Mouse (Mus musculus): ENCODE results near the gene Hnf4a.
"Not testable (repeated sequence)": the region's sequence is repeated elsewhere in the genome, so short reads cannot be mapped to it uniquely, and the experiment has no call there.

Gene Hnf4a

DNA sequence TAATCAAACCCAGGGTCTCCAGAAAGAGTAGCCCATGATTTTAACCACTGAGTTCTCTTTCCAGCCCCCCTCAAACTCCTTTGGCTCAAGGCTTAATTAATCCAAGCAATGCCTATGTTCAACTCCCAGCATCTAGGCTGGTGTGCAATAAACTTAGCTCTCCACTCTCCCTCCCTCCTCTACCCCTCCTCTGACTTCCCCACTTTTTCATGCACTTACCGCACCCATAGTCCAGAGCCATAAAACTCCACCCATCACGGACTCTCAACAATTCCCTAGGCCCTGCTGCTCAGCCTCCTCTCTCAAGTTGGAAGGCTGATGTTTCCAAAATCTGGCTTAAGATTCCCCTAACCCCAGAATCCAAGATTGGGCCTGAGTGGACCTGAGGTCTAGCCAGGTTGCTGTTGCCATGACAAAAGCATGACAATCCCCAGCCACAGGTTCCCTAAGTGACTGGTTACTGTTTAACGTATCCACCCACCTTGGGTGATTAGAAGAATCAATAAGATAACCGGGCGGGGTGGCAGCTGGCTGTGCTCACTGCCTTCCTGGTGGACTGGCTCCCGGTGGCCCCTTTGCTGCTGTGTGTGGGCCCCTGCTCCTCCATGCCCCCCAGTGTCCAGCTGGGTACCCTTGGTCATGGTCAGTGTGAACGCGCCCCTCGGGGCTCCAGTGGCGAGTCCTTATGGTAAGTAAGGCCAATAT lies at the start of gene Hnf4a:
Gene Hnf4a (plus strand): TSS at position 509 of the 705 bp plus-strand sequence.
- no peak for DNase-seq (ENCODE audit: low spot score)

DNA sequence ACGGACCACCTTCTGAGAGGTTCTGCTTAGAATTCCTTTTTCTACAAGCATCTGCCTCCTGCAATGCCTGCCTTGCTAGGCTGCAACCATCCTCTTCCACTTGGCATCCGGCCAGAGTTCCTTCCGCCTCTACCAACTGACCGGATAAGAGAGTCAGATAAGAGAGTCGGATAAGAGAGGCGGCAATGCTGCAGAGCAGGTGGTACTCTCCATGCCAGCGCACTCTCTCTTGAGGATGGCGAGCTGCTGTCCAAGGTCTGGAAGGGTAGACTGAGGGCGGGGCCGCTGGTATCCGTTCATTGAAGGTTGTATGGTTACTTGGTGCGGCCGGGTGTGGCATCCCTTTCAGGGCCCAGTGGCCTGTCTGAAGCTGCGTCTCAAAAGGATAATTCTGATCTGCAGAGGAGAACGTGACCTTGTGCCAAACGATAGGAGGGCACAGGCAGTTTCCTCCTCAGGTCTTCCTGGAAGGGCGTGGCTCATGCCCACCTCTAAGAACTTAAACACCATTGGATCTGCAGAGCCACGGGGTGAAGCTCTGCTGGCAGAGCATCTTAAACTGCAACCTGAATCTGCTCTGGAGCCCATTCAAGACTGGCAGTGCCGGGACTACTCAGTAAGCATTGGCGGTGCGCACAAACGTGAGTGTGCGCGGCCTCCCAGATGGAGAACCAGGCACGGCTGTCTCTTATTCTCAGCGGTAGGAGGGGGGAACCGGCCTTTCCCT lies 47.9 kb upstream of the Hnf4a start:
- DNase-seq (ENCODE audit: low spot score) = no peak

DNA sequence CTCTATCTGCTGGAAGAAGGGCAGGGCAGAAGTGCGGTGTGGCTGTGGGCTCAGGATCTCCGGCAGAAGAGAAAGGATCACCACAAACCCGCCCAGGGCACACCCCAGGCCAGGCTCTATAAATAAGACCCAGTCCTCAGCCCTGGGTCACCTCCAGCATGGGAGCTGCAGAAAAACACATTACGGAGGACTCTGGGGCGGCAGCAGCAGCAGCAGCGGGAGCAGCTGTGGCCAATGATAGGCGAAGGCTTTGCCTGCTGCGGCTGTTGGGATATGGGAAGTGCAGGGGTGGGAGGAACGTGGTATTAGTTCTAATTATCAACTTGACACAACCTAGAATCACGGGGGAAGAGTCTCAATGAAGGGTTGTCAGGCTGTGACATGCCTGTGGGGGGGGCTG lies 47.2 kb upstream of the Hnf4a start:
- no peak for DNase-seq (ENCODE audit: low spot score)

DNA sequence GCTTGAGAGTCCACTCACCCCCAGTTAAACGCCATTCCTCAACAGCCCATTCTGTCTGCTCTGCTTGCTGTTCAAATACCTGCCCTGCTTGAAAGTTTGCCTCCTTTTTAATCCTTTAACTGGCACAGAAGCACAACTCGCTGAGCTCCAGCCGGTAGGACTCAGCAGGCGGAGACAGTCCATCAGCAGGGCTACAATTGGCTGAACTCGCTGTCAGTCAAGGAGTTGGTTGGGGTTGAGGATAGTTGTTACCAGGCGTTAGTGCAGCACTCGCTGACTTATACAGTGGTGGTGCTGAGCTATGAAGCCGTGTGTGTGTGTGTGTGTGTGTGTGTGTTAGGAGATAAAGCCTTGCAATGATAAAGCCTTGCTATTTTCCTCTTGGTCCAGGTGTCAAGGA lies 46.0 kb upstream of the Hnf4a start:
- DNase-seq (ENCODE audit: low spot score) = no peak

DNA sequence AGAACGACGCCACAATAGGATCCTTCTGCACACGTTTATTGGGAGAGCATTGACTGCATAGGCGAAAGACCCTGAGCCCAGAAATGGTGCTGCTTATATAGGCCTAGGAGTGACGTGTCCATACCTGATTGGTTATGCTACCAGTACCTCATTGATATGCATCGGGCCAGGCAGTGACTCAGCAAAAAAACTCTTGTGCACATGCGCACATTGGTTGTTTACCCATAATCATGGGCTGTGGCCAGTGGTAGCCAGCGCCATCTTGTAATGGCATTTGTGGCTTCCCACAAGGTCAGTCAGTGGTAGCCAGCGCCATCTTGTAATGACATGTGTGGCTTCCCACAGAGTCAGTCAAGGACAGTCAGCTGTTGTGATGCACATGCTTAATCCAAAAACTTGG lies 45.3 kb upstream of the Hnf4a start:
- not testable (repeated sequence) for DNase-seq (ENCODE audit: low spot score)

DNA sequence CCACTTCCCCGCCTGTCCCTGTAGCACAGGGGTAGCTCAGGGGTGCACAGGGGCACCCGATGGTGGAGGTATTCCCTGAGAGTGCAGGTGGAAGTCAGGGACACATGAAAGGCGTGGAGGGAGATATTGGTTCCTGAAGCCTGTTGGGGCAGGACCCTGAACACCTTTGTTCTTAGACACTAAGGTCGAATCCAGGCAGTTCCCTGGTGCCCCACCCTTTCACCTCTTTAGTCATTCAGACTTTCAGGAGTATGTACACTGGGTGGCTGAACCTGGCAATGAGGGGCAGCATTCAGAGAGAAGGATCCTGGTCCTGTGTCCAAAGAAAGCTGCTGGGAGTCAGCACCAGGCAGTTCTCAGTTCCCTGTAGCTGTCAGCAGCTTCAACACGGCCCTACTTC lies 44.2 kb upstream of the Hnf4a start:
- no peak for DNase-seq (ENCODE audit: low spot score)

DNA sequence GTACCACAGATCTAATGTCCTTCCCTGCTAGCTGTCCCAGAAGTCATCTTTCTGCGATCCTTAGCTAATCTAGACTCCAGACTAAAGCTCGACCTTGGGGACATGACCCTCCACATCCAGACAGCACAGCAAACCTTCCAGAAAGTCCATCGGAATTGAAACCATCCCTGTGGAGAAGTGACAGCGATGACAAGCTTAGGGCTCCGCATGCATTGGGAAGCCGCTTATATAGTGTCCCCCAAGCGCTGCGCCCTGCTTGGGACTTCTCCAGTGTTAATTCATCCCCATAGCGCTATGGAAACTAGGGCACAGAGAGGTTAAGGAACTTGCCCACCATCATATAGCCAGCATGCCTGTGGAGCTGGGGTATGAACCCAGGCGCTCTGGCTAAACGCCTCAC lies 43.8 kb upstream of the Hnf4a start:
- DNase-seq (ENCODE audit: low spot score) = no peak

DNA sequence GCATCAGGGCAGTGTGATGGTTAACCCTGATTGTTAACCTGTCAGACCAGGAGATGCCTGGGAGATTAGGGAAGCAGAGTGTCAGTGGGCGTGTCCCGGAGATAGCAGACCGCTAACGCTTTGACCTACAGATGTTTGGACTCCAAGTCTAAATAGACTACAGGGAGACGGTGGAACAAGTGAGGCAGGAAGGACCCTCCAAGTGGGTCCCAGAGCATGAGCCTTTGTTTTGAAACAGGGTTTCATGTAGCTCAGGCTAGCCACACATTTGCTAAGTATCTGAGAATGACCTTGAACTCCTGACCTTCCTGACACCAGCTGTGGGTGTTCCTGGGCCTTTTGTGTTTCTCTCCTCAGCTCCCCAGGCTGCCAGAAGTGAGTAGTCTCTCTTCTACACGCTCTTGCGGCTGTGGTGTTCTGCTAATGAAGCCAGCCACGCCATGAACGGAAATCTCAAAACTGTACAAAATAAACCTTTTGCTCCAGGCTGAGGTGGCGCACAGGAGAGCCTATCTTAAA lies 43.3 kb upstream of the Hnf4a start:
- DNase-seq (ENCODE audit: low spot score) = no peak

DNA sequence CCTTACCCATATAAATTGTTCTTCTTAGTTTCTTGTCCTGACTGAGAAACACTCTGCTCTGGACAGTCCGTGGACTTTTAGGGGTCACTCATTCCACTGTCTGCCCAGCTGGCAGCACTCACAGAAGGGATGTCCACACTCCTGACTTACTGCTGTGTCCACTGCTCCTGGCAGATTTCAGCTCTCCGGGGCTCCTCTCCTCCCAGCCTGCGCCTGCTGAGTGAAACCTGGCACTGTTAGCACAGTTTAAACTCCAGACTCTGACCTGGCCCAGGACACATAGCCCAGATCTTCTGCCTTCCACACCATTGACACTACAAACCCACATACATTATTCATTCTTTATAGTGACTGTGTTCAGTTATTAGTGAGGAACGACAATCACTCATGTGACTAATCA lies 42.6 kb upstream of the Hnf4a start:
- no peak for DNase-seq (ENCODE audit: low spot score)

DNA sequence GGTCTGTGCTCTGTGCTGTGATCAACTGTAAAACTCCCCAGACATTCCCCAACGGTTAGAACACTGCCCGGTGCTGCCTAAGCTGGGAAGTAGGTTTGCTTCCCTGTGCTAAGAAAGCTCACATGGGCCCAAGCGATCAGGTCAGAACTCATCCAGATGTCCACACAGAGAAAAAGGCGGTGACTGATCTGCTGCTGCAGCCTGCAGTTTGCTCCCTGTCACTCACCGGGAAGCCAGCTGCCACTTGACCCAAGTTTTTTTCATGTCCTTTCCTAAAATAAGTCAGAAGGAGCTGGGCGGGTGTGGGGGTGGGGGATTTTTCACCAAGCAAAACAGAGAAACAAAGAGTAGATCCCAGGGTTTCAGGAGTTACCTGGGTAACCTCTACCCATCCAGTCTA lies 42.0 kb upstream of the Hnf4a start:
- no peak for DNase-seq (ENCODE audit: low spot score)

DNA sequence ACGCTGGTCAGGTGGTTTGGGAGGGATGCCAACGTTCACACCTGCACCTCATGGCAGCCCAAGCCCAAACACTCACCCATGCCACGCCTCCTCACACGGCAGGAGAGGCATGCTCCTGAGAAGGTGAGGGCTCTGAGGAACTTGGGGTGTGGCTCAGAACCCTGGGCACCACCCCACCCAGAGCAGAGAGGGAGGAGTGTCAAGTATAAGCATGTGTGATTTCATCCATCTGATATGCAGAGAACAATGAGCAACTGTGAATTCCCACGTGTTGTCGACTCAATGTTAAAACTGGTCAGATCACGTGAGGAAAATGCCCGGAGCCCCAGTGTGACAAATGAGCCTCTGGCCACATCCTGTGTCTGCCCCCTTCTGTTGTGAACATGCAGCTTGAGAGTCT lies 39.8 kb upstream of the Hnf4a start:
- no peak for DNase-seq (ENCODE audit: low spot score)

DNA sequence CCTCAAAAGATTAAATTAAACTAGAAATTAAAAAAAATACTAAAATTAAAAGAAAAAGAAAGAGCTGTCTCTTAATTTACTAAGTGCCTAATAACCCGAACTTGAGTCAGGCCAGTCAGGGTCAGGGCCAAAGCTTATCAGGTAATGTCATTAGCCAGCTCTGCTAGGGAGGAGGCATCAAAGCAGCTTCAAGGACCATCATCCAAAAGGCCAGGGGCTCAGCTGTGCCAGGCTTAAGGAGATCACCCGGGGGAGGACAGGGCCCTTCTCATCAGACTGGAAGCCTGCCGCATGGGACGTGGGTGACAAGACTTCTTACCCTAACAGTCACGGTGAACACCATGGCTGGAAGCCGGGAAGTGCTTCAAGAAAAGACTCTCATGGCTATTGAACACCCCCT lies 39.0 kb upstream of the Hnf4a start:
- no peak for DNase-seq (ENCODE audit: low spot score)

DNA sequence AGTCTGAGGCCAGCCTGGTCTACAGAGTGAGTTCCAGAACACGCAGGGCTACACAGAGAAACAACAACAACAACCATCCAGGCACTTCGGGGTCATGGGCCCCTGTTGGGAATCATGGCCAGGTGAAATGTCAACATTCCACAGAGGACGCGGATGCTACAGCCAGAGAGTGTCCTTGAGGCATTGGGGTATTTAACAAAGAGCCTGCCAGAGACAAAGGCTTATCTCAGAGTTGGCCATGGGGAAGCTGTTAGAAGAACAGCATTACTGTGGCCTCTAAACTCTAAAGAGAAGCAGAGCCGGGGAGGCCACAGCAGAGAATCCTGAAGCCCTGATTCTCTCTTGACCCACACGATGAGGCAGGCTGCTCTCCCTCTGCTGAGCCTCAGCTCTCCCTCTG lies 37.7 kb upstream of the Hnf4a start:
- no peak for DNase-seq (ENCODE audit: low spot score)

DNA sequence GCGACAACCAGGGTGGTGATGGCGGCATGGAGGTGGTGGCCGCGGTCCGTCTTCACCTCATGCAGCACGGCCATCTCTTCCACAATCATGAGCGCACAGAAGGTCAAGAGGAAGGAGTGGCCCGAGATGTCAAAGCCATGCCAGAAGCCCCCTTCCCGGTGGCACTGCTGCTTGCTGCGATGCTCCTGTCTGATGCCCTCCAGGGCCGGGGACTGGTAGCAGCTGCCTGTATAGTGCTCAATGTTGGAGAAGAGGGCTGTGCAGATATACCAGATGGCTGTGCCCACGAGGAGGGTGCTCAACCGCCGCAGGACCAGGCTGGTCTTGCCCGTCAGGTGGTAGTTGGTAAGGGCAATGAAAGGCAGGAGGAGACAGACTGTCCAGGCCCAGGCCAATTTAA lies 36.9 kb upstream of the Hnf4a start:
- no peak for DNase-seq (ENCODE audit: low spot score)

DNA sequence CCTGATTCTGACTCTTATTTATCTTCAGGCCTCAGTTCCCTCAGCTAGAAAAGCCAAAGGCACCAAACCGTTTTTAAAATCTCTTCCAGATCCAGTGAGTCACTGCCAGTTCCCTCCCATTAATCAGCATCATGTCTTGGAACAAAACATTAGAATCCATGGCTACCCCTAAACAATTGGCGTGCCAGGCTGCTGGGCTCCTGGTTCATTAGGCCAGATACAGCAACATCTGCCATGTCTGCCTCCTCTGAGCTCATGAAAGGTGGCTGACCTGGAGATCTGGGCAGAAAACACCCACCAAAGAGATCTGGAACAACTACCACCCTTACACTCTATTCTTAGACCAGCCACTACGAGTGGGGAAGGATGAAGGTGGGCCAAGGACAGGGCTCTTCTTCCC lies 35.5 kb upstream of the Hnf4a start:
- DNase-seq (ENCODE audit: low spot score) = no peak

DNA sequence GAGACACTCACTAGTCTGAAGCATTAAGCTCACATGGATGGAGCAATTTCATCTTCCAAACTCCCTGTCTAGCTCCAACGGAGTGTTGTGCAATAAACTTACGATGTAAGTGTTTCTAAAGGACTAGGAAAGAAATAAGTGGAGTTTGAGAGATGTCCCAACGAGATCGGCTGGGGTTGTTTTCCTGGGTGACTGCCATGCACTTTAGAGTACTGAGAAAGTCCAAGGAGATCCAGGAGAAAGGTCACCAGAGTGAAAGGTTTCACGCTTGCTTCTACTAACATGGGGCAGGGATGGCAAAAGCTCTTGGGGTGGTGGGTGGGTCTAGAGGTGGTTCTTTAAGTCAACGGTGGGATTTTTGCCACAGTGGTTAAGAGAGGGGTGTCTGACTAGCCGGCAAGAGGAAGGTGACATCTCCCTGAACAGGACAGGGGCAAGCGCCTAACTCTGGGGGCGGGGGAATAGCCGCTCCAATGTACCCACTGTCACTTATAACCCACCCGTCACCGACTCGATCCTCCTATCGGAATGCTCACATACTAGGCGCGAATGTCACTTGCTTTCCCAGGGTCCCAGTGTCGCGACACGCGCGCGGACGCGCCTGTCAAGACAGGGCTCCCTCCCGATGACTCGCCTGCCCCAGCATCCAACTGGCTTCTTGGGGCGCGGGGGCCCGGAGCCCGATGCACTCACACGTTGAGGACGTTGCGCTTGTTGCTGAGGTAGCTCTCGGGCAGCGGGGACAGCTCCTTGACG lies 34.7 kb upstream of the Hnf4a start:
- DNase-seq (ENCODE audit: low spot score) = peak; percentile 10

DNA sequence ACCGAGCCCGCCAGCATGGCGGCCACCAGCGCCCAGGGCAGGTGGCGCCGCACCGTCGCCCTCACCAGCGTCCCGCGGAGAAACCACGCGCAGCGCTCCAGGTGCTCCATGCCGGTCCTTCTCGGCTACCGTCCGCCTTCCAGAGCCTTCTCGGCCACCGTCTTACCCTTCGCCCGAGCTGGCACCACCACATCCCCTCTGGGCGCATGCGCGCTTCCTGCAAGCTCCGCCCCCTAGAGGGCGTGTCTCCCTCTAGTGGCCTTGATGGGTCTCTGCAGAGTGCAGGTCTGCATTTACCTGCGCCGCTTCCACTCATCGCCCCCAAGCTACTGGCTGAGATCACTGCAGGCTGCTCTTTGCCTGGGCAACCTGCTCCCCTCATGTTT lies 34.1 kb upstream of the Hnf4a start, which contains the start of gene Fitm2:
Gene Fitm2 (minus strand): TSS at position 164 of the 386 bp plus-strand sequence.
- peak; percentile 96 for DNase-seq (ENCODE audit: low spot score)

DNA sequence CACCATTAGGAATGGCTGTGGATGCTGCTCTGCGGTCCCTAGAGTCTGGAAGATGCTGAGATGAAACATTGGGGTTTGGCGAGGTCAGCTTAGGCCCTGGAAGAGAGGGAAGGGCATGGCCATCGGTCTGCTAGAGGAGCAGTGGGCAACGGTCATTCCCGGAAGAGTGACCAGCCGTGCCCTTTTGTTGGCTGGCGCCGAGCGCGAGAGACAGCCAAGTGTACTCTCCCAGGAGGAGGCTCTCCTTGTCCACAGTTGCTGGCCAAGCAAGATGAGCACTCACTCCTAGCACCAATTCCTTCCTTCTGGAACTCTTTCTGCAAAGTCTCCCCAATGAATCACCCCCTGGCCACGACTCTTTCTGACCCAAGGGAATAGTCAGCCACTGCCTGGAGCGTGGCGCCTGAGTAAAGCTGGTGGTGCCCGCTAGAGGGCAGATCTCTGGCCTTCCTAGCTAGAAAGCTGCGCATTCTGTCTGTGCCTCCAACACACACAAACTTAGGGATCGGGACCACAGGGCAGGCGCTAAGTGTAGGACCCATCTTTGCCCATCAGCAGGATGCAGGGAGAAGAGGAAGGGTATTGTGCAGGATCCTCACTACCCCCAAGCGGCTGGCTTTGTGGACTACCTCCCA lies 26.3 kb upstream of the Hnf4a start:
- no peak for DNase-seq (ENCODE audit: low spot score)

DNA sequence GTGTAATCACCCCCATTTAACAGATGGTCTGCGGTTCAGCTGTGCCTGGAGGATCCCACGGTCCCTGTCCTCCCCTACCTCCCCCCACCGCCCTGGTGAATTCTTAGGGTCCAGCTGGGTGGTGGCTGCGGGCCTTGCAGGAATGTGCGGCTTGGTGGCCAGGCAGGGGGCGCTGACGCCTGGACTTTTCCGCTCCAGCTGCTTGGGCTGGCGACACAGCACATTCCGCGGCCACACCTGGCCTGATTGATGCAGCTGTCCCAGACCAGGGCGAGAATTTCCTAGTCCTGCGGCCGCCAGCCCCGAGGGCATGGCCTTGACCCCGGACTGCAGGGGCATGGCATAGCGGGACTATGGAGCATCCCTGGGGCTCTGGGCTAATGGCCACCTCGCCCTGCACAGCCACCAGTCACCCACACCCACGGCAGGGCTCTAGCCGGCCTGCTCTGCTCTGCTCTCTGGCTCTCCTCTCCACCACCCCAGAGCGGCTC lies 25.0 kb upstream of the Hnf4a start:
- DNase-seq (ENCODE audit: low spot score) = no peak

DNA sequence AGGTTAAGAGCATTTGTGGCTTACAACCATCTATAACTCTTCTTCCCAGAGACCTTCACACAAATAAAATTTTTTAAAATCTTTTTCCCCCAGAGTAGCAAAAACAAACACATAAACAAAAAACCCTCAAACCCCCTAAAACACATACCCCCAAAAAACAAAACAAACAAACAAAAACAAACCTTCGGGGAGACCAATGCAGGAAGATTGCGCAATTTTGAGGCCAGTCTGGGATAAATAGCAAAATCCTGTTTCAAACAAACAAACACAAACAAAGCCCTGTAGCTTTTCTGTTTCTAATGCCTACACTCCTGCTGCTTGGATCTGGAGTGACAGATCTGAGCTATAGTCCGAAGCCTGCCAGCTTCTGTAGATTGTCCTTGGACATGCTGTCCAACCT lies 19.2 kb upstream of the Hnf4a start:
- DNase-seq (ENCODE audit: low spot score) = no peak

DNA sequence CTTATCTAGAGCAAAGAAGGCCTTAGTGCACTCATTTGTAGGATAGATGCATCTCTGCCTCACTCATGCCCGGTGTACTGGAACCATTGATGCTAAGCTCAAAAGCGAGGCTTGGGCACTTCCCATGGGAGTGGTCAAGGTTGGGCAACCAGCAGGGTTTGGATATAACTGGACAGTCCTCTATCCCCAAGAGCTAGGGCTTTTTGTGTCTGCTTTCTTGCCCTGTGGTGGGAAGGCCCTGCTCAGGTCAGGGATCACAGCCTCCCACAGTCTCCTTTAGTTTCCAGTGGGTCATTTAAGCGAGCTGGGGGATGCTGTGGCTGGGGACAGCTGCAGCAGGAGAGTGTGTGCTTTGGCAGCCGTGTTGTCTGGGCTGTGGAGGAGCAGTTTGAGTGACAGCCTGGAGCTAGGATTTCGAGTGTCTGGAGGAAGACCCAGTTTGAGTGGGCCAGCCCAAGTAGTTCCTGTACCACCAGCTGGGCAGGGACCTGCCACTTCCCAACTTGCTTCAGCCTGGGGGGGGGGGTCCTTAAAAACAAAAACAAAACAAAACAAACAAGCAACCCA lies 16.8 kb upstream of the Hnf4a start:
- DNase-seq (ENCODE audit: low spot score) = no peak

DNA sequence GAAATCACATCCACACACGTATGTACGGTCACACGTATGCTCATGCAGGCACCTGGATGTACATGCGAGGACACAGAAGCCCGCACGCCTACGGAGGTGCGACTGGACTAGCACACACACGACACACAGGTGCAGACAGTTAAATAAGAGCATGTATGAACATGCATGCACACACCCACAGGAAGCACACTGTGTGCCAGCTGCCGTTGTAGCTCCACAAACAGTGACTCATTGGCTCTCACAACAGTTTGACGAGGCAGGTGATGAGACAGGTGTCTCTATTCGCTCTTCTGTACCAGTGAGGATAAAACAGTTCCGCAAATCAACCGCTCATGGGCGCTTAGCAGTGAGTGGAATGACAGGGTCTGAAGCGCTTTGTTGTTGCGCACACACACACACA lies 16.0 kb upstream of the Hnf4a start:
- DNase-seq (ENCODE audit: low spot score) = no peak
